8 mouse cellular contexts compared by ENCODE assay signal in genomic region chr2:118543893-118544799, GRCm38 (mm10). TPM values are rescaled to one million over a fixed set of nuclear protein-coding genes. Genes with fewer than 3 reads are reported as not detected.
A peak's percentile ranks its signal among the peaks of the same experiment; 100 is the strongest.
DNase-seq lines count a peak whose midpoint lies in the region; ATAC-seq and TF ChIP-seq lines count a peak whose summit lies in the region.

No protein-coding gene starts in this region.

- H3K9me3 ChIP-seq in embryonic facial prominence, embryonic 13.5 days, result no peaks in the 10 kb centered on the region
- no peaks in the 10 kb centered on the region for H3K9me3 ChIP-seq in heart, embryonic 10.5 days
- no peaks in the 10 kb centered on the region for H3K9me3 ChIP-seq in midbrain, embryonic 16.5 days (replicated peaks; ENCODE audit: control insufficient read depth, low read length, poor library complexity, severe bottlenecking)
- H3K9me3 ChIP-seq in stomach, postnatal 0 days (ENCODE audit: control insufficient read depth, low read length), result no peaks in the 10 kb centered on the region

- TF ChIP-seq POLR2A in liver, adult 2 months (IDR thresholded peaks at IDR 0.05; ENCODE audit: extremely low read depth, insufficient read depth, low read length), result 0 out of 2 replicates have a peak, but pooled peaks have one; percentile 26

- H3K9ac ChIP-seq in embryonic facial prominence, embryonic 13.5 days, result peak overlapping the region; percentile 58
- H3K9ac ChIP-seq in liver, adult 2 months (ENCODE audit: low read depth, low read length), result peak overlapping the region; percentile 68
- H3K9ac ChIP-seq in midbrain, embryonic 16.5 days (ENCODE audit: low read depth, low read length), result peak overlapping the region; percentile 69
- H3K9ac ChIP-seq in stomach, postnatal 0 days (ENCODE audit: low read length), result peak overlapping the region; percentile 57

- ATAC-seq in embryonic facial prominence, embryonic 13.5 days (ENCODE audit: insufficient number of reproducible peaks, insufficient read depth, low FRiP score, low TSS enrichment, low read depth), result peak; percentile 89
- ATAC-seq in midbrain, embryonic 16.5 days, result peak; percentile 66
- peak; percentile 87 for ATAC-seq in stomach, postnatal 0 days (ENCODE audit: low FRiP score, low TSS enrichment)

- H3K36me3 ChIP-seq in embryonic facial prominence, embryonic 13.5 days, result no peaks in the 10 kb centered on the region
- H3K36me3 ChIP-seq in heart, embryonic 10.5 days, result no peaks in the 10 kb centered on the region
- H3K36me3 ChIP-seq in liver, adult 2 months (ENCODE audit: control insufficient read depth, insufficient read depth, low read length), result no peaks in the 10 kb centered on the region
- H3K36me3 ChIP-seq in midbrain, embryonic 16.5 days (ENCODE audit: control insufficient read depth, insufficient read depth, low read length), result no peaks in the 10 kb centered on the region
- H3K36me3 ChIP-seq in stomach, postnatal 0 days (ENCODE audit: control insufficient read depth, insufficient read depth, low read length), result 0 out of 2 replicates have a peak, but pooled peaks cover 2% of the 10 kb centered on the region

- 5% methylated on average over 23 of the region's 23 CpGs for WGBS in embryonic facial prominence, embryonic 13.5 days
- WGBS in heart, embryonic 10.5 days, result 7% methylated on average over 23 of the region's 23 CpGs
- 29% methylated on average over 23 of the region's 23 CpGs for WGBS in liver, adult 2 months
- 9% methylated on average over 23 of the region's 23 CpGs for WGBS in midbrain, embryonic 16.5 days
- WGBS in stomach, postnatal 0 days, result 4% methylated on average over 23 of the region's 23 CpGs

- TF ChIP-seq CTCF in liver, adult 2 months (IDR thresholded peaks at IDR 0.05; ENCODE audit: low read depth, low read length), result no peak
- TF ChIP-seq CTCF in stomach, postnatal 0 days (IDR thresholded peaks at IDR 0.05; ENCODE audit: low read depth), result peak; percentile 19; the same call in 1 of the 2 replicates

- H3K4me3 ChIP-seq in embryonic facial prominence, embryonic 13.5 days, result peak overlapping the region; percentile 35
- H3K4me3 ChIP-seq in heart, embryonic 10.5 days, result peak overlapping the region; percentile 56
- peak overlapping the region; percentile 3; the same call in 1 of the 2 replicates for H3K4me3 ChIP-seq in liver, adult 2 months (ENCODE audit: insufficient read depth, low read depth, low read length)
- peak overlapping the region; percentile 39 for H3K4me3 ChIP-seq in midbrain, embryonic 16.5 days (ENCODE audit: low read depth, low read length)
- peak overlapping the region; percentile 30; the same call in 1 of the 2 replicates for H3K4me3 ChIP-seq in stomach, postnatal 0 days (ENCODE audit: low read depth, low read length)

- H3K4me2 ChIP-seq in embryonic facial prominence, embryonic 13.5 days, result peak overlapping the region; percentile 91
- H3K4me2 ChIP-seq in midbrain, embryonic 16.5 days (ENCODE audit: low read length), result peak overlapping the region; percentile 72
- H3K4me2 ChIP-seq in stomach, postnatal 0 days (replicated peaks; ENCODE audit: low read depth), result peak overlapping the region; percentile 61

- H3K4me1 ChIP-seq in embryonic facial prominence, embryonic 13.5 days, result peaks cover 93% of the 10 kb centered on the region
- peaks cover 96% of the 10 kb centered on the region for H3K4me1 ChIP-seq in heart, embryonic 10.5 days
- H3K4me1 ChIP-seq in liver, adult 2 months (ENCODE audit: control insufficient read depth, insufficient read depth, low read length), result peaks cover 43% of the 10 kb centered on the region
- peaks cover 33% of the 10 kb centered on the region for H3K4me1 ChIP-seq in midbrain, embryonic 16.5 days (ENCODE audit: control insufficient read depth, insufficient read depth, low read length)
- H3K4me1 ChIP-seq in stomach, postnatal 0 days (replicated peaks; ENCODE audit: control insufficient read depth, insufficient read depth), result peaks cover 50% of the 10 kb centered on the region

- TF ChIP-seq EP300 in stomach, postnatal 0 days (optimal IDR thresholded peaks at IDR 0.05), result peak; percentile 80

- peak overlapping the region; percentile 93 for H3K27ac ChIP-seq in embryonic facial prominence, embryonic 13.5 days
- peak overlapping the region; percentile 92 for H3K27ac ChIP-seq in heart, embryonic 10.5 days
- H3K27ac ChIP-seq in liver, adult 2 months (replicated peaks; ENCODE audit: insufficient read depth, low read depth, low read length), result peak overlapping the region; percentile 79
- H3K27ac ChIP-seq in midbrain, embryonic 16.5 days (ENCODE audit: low read length), result peak overlapping the region; percentile 51
- H3K27ac ChIP-seq in stomach, postnatal 0 days (replicated peaks), result peak overlapping the region; percentile 95

- no peaks in the 10 kb centered on the region for H3K79me2 ChIP-seq in liver, adult 2 months (ENCODE audit: control insufficient read depth, insufficient read depth, low read length)

- peak; percentile 79 to 85 for DNase-seq in B cell, adult 2 months
- DNase-seq in adrenal gland, postnatal 10 days, result peak; percentile 92
- no peak for DNase-seq in heart, embryonic 10.5 days (ENCODE audit: low spot score)
- DNase-seq in kidney, adult 8-10 months, result peak; percentile 94 to 96
- DNase-seq in liver, adult 2 months (ENCODE audit: extremely low read depth, low read depth, low spot score), result peak; percentile 83
- DNase-seq in stomach, postnatal 0 days (ENCODE audit: low spot score), result peak; percentile 94

- no peaks in the 10 kb centered on the region for H3K27me3 ChIP-seq in embryonic facial prominence, embryonic 13.5 days
- H3K27me3 ChIP-seq in heart, embryonic 10.5 days (ENCODE audit: insufficient read depth, poor library complexity, severe bottlenecking), result no peaks in the 10 kb centered on the region
- H3K27me3 ChIP-seq in liver, adult 2 months (ENCODE audit: control insufficient read depth, insufficient read depth, low read length), result no peaks in the 10 kb centered on the region
- peaks cover 8% of the 10 kb centered on the region for H3K27me3 ChIP-seq in midbrain, embryonic 16.5 days (ENCODE audit: control insufficient read depth, insufficient read depth, low read depth, low read length)
- no peaks in the 10 kb centered on the region for H3K27me3 ChIP-seq in stomach, postnatal 0 days (ENCODE audit: control insufficient read depth, insufficient read depth, low read length)

RNA-seq across cellular contexts. Expression of gene Bmf, which starts 5.3 kb away (rescaled TPM):
- 10 to 100 TPM; 18.6 to 23.1 TPM for total RNA-seq in adrenal gland, postnatal 10 days (2021)
- 4.1 and 4.3 TPM in 2 replicates for polyA plus RNA-seq in embryonic facial prominence, embryonic 13.5 days (2015; fragmentation: Nextera tagmentation; extraction: Ambion mirVana)
- 2.5 and 3.7 TPM in 2 replicates for polyA plus RNA-seq in heart, embryonic 10.5 days (2016; fragmentation: Nextera tagmentation; extraction: Ambion mirVana)
- 10.9 and 17.0 TPM in 2 replicates for total RNA-seq in liver, adult 2 months (2014; rRNA removed)
- 3.9 and 5.7 TPM in 2 replicates for polyA plus RNA-seq in liver, adult 2 months (2012; rRNA removed)
- 1.2 and 2.0 TPM in 2 replicates for polyA plus RNA-seq in midbrain, embryonic 16.5 days (2015; fragmentation: Nextera tagmentation; extraction: Ambion mirVana)
- polyA plus RNA-seq in stomach, postnatal 0 days (2015; fragmentation: Nextera tagmentation; extraction: Ambion mirVana), result 2.3 and 2.8 TPM in 2 replicates

RNA-seq across cellular contexts. Expression of gene Bub1b, which starts 53.9 kb away (rescaled TPM):
- total RNA-seq in adrenal gland, postnatal 10 days (2021), result 10 to 100 TPM; 21.6 to 27.2 TPM
- polyA plus RNA-seq in embryonic facial prominence, embryonic 13.5 days (2015; fragmentation: Nextera tagmentation; extraction: Ambion mirVana), result 78.0 and 79.2 TPM in 2 replicates
- polyA plus RNA-seq in heart, embryonic 10.5 days (2016; fragmentation: Nextera tagmentation; extraction: Ambion mirVana), result 101 and 104 TPM in 2 replicates
- 0.65 and 2.3 TPM in 2 replicates for total RNA-seq in liver, adult 2 months (2014; rRNA removed)
- polyA plus RNA-seq in liver, adult 2 months (2012; rRNA removed), result 0.20 and 0.21 TPM in 2 replicates
- polyA plus RNA-seq in midbrain, embryonic 16.5 days (2015; fragmentation: Nextera tagmentation; extraction: Ambion mirVana), result 7.0 and 8.8 TPM in 2 replicates
- 9.8 and 11.4 TPM in 2 replicates for polyA plus RNA-seq in stomach, postnatal 0 days (2015; fragmentation: Nextera tagmentation; extraction: Ambion mirVana)

Comparison
In these comparisons a context has a peak if more than half of its experiments do, and no peak if none do; other contexts are left out.
1. H3K4me3 ChIP-seq: peak in every context shown above with its lines; median percentile 56 in heart, embryonic 10.5 days; 39 in midbrain, embryonic 16.5 days; 35 in embryonic facial prominence, embryonic 13.5 days; 30 in stomach, postnatal 0 days; 3 in liver, adult 2 months.